Mouse (Mus musculus): ENCODE results near the gene Tomm7. TPM values are rescaled to one million over a fixed set of nuclear protein-coding genes. Genes with fewer than 3 reads are reported as not detected.

The Tomm7 gene
- total RNA-seq (2023), result 32.3 and 44.1 TPM in 2 replicates

DNA sequence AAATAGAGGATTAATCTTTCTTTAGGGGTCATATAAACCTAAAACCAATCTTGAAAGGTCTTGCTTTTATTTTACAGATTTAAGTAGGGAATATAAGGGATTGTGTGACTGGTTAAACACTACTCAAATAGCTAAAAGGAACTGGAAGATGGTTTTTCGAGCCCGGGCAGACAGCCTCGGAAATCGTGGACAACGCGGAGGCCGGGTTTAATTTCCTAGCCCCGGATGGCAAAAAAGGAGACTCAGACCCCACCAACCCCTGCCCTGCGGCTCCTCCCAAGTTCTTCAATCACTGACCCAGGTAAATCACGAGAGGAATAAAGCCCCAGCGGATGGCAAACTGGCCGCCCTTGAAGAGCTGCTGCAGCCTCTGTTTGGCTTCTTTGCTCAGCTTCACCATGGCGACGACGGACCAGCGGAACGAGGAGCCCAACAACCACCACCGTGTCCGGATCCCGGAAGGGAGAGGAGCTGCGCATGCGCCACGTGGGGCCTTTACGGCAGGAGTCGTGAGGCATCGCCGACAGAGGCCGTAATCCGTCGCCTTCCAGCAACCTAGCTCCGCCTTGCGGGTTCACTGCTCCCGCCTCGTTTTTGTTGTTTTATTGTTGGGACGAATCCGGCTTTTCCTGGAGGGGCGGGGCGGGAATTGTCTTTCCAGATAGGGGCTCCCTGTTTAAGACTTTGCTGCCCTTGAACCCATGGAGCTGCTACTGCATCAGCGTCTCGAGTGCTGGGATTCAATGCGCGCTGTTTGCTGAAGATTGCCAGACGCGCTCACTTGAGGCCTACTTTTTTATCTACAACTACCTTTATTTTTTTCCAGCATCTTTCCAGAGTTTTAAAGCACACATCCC lies at the start of gene Tomm7:
Tomm7 (minus strand) TSS at position 488 of the 857 bp plus-strand sequence.

Other genes starting within 250 kb of the Tomm7 start
- gene Srpk2, start 159.5 kb downstream of the Tomm7 start, total RNA-seq (2023), result 154 and 184 TPM in 2 replicates
- gene Pus7, start 60.5 kb downstream of the Tomm7 start, total RNA-seq (2023), result 3.0 and 5.2 TPM in 2 replicates
- gene Rint1, start 56.5 kb downstream of the Tomm7 start, total RNA-seq (2023), result 8.3 and 10.0 TPM in 2 replicates
- 15.6 and 16.8 TPM in 2 replicates for gene Fam126a, start 186.5 kb upstream of the Tomm7 start, total RNA-seq (2023)